Mouse (Mus musculus) natural killer cell, adult 2 months (primary cell): ENCODE measurements at regions not wholly inside any gene's neighbourhood (a gene's known extent, or its start where the extent isn't known, plus 50 kb on each side); places are given as distances from the start of the nearest gene placed in this dataset.
A peak's percentile ranks its signal among the peaks of the same experiment; 100 is the strongest.
"Not testable (repeated sequence)": the region's sequence is repeated elsewhere in the genome, so short reads cannot be mapped to it uniquely, and the experiment has no call there.

Experiments
- DNase-seq, 2 experiments: peaks; one replicate each; pipeline ENCODE4 v3.0.0; 2022; ENCODE audit warnings: low spot score in 2 of 2

GRCm38 (mm10) chr14:58336148-58336547 is 265.8 kb downstream of the Fgf9 start:
- DNase-seq, result no peak

- DNase-seq, result no peak
These were observed 252.8 kb downstream of the Fgf9 start for GRCm38 (mm10) chr14:58323164-58323563.

DNA sequence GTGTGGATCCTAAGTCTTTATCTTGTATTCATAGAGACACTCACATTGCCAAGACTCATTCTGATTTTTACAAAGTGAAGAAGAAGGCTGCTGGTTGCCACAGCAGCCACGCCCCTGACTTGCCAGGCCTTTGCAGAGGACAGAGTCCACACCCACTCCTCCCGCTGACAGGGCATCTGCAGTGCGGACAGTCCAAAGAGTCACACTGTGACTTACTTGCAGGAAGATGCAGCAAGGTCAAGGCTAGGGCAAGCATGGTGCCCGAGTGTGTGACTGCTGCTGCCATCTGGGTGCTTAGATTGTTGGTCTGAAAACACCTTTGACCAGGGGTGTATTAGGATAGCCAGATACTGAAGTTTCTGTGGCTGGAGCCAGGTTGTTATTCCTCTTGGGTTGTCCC is 252.1 kb downstream of the Fgf9 start:
- DNase-seq, result no peak

DNA sequence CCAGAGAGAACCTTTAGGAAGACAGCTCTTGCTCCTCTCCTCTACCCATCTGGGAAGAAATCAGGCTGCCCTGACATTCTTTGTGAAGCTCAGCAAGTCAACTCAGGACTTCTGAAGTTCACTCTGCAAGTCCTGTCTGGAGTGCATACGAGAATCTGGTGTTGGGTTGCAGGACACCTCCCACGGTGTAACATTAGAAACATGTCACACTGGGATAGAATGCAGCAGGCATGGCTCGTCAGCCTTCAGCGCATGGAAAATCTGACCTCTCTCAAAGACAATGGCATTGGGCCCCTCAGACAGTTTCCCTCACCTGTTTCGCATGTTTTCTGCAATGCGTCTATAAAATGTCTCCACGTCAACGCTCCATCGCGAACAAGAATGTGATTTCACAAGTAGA is 251.5 kb downstream of the Fgf9 start:
- DNase-seq, result no peak

- DNase-seq, result peak in 1 of 2 experiments; percentile 36
These were observed 250.9 kb downstream of the Fgf9 start for GRCm38 (mm10) chr14:58321234-58321633.

GRCm38 (mm10) chr14:58317640-58318039 is 247.3 kb downstream of the Fgf9 start:
- no peak for DNase-seq

- peak in 1 of 2 experiments; percentile 9 for DNase-seq
These were observed 246.9 kb downstream of the Fgf9 start for GRCm38 (mm10) chr14:58317231-58317630.

DNA sequence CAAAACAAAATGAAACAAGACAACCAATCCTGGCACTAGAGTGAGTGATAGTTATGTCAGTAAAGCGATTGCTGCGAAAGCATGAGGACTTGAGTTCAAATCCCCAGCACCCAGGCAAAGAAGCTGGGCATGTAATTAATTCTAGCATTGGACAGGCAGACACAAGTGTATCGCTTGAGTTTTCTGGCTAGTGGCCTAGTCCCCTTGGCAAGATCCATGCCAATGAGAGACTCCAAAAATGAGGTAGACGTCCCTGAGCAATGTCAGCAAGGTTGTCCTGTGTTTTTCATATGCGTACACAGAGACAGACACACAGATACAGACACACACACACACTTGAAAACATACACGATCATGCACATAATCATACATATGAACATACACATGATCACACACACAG is 237.3 kb downstream of the Fgf9 start:
- no peak for DNase-seq

DNA sequence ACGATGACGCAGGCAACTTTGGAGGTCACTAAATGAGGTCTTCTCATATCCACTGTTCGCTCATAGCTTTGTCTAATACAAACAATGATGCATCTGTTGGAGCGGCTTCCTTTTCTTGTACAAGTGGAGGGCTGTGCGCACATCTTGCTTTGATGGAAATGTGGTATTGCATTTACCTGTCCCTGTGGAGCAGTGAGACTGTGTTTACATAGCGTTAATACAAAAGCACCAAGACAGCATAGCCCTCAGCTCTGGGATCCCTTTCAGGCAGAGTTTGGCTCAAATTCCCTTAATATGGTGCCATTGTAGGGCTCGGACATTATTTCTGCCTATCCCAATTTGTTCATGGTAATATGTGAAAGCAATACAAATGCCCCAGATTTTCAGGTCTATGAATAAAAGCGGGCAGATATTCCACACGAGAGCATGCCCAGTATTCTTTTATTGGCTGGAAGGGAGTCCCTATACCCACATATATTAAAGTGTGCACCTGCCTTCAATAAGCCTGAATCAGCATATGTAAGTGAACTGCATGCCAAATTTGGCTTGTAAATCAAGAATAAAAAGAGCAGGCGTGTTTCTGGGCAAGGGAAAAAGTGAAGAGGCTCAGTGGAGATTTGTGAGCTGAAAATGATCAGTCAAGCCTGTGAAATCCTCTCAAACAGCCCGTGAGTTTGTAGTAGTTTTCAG is 236.6 kb downstream of the Fgf9 start:
- DNase-seq, result no peak

GRCm38 (mm10) chr14:58300411-58300887 is 230.1 kb downstream of the Fgf9 start:
- no peak for DNase-seq

DNA sequence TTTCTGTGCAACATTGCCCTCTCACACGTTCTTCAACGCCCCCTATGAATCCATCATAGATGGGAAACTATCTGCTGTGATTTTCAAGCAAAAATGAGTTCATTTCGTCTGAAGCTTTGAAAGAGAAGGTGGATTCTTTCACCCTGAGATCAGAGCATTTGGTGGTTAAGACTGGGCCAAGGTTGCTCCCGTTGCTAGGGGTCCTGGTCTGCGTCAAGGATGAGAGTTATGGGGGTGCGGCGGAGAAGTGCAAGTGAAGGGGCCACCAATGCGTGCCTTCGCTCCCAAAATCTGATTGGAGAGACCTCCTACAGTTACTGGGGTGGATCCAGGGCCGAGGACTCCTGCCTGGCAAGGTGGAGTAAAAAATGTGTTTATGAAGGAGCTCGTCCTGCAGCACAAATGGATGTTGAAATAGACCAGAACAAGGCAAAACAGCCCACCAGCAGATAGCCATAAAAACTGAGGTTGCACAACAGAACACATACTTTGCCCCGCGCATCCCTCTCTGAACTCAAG is 215.7 kb downstream of the Fgf9 start:
- no peak for DNase-seq

DNA sequence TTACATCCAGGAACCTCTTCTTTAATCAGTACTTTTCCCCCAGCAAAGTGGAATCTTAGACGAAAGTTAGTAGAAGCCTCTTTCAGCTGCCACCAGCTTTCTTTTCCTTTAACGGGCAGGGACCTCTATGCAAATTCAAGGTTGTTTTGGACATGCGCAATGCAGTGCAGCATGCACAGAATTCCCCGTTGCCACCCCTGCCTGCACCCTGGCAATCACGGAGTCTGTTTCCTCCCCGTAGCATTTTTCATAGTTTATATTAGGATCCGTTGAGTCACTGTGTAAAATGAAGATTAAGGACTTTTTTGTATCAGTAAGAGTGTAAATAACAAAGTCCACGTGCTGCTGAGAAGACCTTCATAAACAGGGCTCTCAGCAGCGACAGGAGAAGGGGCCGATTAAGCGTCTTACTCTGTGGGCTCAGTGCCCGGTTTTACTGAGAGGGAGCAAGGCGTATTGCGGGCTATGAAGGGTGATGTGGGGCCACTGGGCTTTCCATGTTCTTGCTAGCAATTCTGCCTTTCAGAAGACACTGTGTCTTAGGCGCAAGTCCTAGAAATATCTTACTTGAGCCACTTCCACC is 212.5 kb downstream of the Fgf9 start:
- no peak for DNase-seq

DNA sequence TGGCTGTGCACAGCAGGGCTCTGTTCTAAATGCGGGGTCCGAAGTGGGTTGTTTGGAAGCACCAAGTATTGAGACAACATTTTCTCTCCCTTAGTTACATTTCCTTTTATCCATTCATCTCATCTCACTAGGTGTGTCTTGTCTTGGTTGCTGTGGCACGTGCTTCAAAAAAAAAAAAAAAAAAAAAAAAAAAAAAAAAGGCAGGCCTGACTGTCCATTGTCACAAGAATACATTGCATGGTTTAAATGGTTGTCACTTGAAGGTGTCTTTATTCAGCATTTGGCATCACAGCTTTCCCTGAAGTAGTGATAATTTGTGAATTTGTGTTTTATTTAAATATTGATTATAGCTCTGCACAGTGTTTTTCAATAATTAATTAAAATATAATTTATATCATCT is 211.9 kb downstream of the Fgf9 start:
- DNase-seq, result no peak

DNA sequence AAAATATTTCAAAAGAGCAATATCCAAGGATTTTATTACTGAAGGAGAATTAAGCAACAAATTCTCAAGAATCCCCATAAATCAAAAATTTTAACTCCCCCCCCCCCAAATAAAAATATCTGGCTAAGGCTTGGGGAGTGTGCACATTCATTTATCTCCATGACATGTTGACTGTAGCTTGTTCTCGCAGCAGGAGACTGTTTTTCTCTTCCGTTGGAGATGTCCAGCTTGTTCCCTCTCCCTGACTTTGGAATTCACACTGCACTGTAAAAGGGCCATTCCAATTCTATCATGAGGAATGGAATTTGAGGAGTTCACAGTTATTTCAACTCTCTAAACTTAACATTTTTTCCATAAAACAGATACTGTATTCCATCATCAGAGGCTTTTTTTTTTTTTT is 204.1 kb downstream of the Fgf9 start:
- DNase-seq, result not testable (repeated sequence)

- DNase-seq, result no peak
These were observed 203.5 kb downstream of the Fgf9 start for GRCm38 (mm10) chr14:58273693-58274419.

DNA sequence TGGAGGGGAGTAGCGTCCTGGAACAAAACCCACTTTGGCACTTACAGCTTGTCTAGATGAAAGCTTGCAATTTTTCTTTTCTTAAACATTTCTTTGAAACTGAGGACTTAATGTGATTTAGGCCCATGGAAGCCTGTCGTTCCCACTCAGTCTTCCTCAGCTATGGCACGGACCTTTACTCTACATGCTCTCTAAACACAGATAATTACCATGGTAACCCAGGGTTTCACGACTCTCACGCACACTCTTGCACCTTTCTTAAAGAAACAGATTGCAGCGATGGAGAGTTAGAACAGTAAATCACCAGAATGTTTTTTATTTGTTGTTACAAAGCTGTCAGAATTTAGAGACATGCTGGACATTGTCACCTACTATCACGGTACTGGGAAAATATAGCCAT is 195.0 kb downstream of the Fgf9 start:
- DNase-seq, result no peak

DNA sequence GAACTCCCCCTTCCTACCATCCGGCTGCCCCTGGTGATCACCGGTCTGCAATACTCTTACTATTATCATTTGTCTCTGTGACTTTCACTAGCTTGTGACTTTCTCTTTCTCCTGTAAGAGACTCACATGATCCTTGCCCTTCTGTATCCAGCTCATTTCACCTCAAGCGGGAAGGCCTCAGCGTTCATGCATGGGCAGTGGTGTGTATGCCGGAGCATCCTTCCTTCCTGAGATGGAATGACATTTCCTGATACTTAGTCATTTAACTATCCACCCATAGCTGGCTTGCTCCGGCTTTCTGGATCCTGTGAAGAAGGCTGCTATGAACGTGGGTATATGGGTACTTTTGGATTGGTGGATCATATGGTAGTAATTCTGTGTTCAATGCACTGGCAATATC is 194.1 kb downstream of the Fgf9 start:
- DNase-seq, result no peak

DNA sequence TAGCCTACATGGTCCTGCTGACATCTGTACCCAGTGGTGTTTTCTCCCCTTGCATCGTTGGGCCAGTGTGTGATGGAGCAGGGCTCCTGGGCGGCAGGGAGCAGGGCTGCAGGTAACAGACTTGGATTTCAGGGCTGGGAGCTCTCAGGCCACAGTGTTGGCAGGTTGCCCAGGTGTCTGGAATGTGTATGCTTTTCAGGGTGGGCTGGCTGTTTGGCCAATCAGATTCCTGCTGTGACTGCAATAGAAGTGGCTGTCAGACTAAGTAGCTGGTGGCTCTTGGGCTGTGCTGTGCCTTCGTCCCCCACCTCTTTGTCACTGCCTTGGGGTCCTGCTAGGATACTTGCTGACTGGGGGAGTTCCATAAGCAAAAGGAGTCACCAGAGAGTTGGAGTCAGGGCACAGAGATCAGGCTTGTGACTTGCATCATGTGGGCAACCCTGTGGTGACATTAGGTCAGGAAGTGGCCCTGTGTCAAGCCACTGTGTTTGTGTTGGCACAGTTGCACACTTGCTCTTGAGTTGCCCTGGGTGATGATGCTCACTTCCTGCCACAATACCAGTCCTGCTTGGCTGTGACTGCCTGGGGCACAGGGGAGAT is 183.1 kb downstream of the Fgf9 start:
- DNase-seq, result peak; percentile 9 to 20

DNA sequence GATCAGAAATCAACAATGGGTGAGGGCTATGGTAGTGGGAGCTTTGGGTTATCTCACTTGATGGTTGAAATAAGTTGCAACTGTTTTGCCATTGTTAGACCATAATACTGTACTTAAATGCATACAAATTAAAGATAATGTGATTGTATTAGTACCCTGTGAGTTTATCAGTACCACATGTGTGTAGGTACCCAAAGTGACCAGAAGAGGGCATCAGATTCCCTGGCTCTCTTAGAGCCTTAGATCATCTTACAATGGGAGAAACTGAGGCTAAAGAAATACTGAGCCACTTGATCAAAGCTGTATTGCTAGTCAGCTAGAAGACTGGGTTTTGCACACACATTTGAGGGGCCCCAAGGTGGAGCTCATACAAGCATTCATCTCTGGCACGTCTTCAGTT is 155.5 kb downstream of the Fgf9 start:
- no peak for DNase-seq

DNA sequence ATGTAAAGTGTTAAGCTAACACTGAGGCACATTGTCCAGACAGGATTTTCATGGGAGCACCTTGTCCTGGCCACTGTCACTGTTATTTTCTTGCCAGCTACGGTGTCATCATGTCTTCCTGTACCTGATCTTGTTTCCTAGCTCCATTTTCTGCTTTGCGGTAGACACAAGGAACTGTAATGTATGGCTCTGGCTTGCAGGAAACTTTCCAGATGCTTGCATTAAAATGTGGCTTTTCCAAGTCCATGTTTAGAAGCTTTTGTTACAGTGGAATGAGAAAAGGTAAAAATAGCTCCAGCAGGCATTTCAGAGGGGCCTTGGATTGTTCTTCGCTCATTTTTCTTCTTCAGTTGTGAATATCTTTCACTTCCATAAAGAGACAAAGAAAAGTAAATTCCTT is 154.1 kb downstream of the Fgf9 start:
- DNase-seq, result no peak

- DNase-seq, result no peak
These were observed 138.1 kb downstream of the Fgf9 start for GRCm38 (mm10) chr14:58208401-58208800.

DNA sequence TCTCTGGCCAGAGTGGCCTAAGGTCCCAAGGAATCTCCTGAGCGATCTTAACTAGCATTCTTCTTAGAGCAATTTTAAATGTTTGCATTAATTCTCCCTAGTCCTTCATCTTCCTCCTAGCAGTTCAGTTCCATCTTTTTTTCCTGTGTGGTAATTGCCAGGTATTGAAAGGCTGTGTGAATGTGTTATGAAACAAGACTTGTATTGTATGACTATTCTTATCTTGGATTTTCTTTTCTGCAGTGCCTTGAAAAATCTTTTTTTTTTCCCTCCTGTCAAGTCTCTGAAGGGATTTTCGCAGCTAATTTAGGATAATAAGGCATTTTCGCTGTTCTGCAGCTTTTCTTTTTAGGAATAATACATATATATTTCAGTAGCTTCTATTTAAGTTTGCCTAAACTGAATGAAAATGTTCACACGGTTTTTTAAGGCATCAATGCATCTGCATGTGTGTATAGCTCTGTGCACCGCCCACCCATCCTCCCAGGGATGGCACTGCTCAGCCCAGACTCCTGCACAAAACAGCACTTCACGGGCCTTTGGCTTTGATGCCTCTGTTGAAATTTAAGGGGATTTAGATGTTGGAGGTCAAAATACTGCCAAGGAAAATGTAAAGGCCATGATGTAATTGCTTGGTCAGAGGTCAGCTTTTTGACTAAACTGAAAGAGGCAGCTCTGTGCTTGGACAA is 132.4 kb downstream of the Fgf9 start:
- DNase-seq, result no peak
